Mouse (Mus musculus): ENCODE measurements at regions not wholly inside any gene's neighbourhood (a gene's known extent, or its start where the extent isn't known, plus 50 kb on each side); places are given as distances from the start of the nearest gene placed in this dataset.

DNA sequence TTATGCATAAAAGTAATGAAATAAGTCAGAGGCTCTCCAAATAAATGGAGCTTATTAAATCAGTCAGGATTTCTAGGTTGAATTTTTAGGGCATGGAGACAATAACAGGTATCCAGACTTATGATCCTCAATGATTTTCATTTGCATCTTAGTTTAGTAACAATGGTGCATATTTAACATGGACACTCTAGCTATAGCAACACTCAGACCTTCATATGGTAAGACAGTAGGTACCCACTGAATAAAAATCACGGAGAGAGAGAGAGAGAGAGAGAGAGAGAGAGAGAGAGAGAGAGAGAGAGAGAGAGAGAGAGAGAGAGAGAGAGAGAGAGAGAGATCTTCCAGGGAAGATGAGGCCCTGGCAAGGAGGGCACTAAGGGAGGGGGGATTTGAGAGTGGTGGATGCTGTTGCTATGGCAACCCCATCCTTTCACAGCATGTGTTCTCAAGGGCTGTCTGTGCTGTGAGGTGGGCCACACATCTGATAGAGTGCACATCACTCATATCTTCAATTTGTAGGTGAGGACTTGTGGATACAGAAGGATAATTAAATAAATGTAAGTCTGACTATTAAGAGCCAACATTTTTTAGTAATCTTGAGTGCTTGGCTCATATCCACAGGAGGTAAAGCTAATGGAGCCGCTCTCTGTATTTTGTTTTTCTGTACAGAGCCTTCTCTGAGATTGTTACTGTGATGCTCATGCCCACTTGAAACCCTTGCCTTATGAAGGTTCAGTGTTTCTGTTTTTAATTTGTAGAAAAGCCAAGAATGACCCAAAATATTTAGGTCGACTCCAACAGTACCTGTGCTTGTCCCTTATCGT, 227.7 kb downstream of the Otor start:
- DNase-seq: no peak

DNA sequence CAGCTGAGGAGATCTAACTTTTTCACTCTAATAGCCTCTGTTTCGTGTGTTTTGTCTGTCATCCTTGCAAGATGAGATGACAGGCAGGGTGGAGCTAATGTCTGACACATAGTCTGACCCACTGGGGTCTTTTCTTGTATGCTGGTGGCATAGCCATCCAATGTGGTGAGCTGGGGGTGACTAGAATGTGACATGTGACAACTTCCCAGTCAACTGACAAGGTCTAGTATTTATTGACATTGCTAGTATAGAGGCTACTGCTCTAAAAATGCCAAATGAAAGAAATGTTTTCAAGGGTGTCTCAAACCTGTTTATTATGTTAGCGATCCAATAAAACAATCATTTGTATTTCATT, 228.3 kb downstream of the Otor start:
- DNase-seq: no peak

DNA sequence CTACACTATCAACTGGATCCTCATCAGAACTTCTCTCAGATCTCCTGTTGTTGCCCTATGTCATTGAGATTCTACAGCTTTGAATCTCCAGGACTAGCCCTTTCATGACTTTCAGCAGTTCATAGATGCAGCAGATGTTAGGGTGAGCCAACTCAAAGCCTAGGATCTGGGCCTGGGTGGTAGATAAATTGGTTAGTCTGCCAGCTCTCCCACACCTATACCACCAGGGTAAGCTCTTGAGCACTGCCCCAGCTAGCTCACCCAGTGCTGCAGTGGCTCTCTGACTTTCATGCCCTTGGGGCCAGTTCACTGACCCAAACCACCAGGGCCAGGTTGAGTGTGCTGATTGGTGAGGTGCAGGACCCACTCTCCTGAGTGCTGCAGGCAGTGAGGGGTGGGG, 220.5 kb upstream of the Pcsk2 start:
- DNase-seq: no peak

DNA sequence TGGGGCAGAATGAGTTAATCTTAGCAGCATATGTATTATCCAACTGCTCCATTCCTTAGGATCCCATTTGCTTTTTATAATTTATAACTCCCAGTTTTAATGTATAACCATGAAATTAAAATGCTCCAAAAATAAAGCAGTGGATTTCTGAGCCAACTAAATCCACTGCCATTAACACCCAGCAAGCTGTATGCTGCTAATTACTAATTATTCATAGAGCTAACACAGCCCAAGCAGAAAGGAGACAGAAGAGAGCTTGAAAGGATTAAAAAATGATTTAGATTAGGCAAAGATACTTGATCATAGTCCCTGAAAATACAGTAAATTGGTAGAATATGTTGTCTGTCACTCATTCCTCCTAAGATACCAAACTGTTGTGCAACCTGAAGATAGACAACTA, 213.9 kb upstream of the Pcsk2 start:
- no peak for DNase-seq

DNA sequence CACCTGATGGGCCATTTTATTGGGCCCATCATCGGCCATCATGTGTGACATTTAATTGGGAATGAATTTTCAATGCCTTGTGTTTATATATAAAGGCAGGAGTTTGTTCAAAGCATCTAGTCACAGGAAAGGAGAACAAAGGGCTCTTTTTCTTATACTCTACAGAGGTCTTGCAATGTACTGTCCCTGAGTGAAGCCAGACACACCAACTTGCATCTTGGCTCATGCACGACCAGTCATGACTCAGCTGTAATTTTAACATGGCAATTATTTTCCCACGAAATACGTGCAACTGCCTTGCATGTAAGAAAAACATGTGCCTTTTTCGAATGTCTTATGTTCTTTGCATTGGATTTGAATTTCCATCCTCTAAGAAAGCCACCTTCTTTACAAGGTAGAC, 205.6 kb upstream of the Pcsk2 start:
- no peak for DNase-seq

DNA sequence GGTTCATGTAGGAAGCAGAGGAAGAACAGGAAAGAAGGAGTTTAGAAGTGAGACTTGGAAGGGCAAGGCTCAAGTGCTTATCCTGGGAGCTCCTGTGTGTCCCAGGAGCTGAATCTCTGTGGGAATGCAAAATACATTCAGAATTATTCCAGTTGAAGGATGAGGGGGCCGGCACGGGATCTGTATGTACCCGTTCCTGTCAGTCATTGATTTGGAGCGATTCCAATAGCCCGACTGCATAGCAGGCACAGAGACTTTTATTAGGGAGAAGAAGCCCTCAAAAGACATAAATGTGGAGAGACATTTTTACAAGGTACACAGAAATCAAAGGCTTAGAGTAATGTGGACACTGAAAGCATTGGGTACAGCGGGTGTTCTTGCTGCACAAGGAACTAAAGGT, 181.8 kb upstream of the Pcsk2 start:
- DNase-seq: no peak

DNA sequence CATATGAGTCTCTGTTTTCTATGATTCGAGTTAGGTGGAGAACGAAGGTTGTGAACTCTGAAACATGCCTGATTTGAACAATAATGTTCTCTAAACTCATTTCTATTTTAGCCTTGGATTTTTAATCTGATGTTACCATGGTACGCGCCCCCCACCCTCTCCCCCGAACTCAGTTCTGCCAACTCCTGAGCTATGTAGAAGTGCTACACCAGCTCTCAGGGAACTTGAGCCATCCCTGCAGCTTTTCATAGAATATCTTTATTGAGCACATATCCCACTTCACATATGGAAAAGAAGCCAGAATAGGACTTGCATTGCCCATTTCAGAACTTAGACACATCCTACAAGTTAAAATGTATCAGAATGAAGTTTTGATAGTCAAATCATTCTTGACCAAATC, 180.0 kb upstream of the Pcsk2 start:
- no peak for DNase-seq
